ENCODE assay signal across 8 mouse cellular contexts in genomic region chr12:81485311-81485710, GRCm38 (mm10). TPM values are rescaled to one million over a fixed set of nuclear protein-coding genes. Genes with fewer than 3 reads are reported as not detected.
DNase-seq lines count a peak whose midpoint lies in the region; ATAC-seq and TF ChIP-seq lines count a peak whose summit lies in the region.

No protein-coding gene starts in this region.

- peak overlapping the region; percentile 94 for H3K4me3 ChIP-seq in heart, adult 2 months
- peak overlapping the region; percentile 72 for H3K4me3 ChIP-seq in embryonic fibroblast, embryonic 13.5 days (ENCODE audit: insufficient read depth, low read length)
- H3K4me3 ChIP-seq in limb, embryonic 13.5 days = peak overlapping the region; percentile 67
- H3K4me3 ChIP-seq in stomach, embryonic 16.5 days (replicated peaks; ENCODE audit: low read length) = peak overlapping the region; percentile 73

- WGBS in heart, adult 2 months = 53% methylated on average over 6 of the region's 6 CpGs
- WGBS in limb, embryonic 13.5 days = 48% methylated on average over 6 of the region's 6 CpGs
- 41% methylated on average over 6 of the region's 6 CpGs for WGBS in stomach, embryonic 16.5 days

- no peaks in the 10 kb centered on the region for H3K36me3 ChIP-seq in heart, adult 2 months (ENCODE audit: control insufficient read depth, insufficient read depth, low read length)
- no peaks in the 10 kb centered on the region for H3K36me3 ChIP-seq in limb, embryonic 13.5 days
- no peaks in the 10 kb centered on the region for H3K36me3 ChIP-seq in stomach, embryonic 16.5 days (ENCODE audit: control insufficient read depth, insufficient read depth, low read length)

- TF ChIP-seq CTCF in heart, adult 2 months (IDR thresholded peaks at IDR 0.05) = no peak
- no peak for TF ChIP-seq CTCF in embryonic fibroblast, embryonic 13.5 days (IDR thresholded peaks at IDR 0.05; ENCODE audit: borderline replicate concordance, insufficient read depth, low read length)

- H3K27ac ChIP-seq in heart, adult 2 months = peak overlapping the region; percentile 96
- no peak overlapping the region for H3K27ac ChIP-seq in embryonic fibroblast, embryonic 13.5 days (ENCODE audit: insufficient read depth, low read length)
- H3K27ac ChIP-seq in limb, embryonic 13.5 days = peak overlapping the region; percentile 92; the same call in 1 of the 2 replicates
- H3K27ac ChIP-seq in stomach, embryonic 16.5 days (ENCODE audit: low read length) = peak overlapping the region; percentile 97

- no peak for TF ChIP-seq EP300 in heart, adult 2 months (IDR thresholded peaks at IDR 0.05; ENCODE audit: insufficient read depth, low read depth, low read length)

- TF ChIP-seq POLR2A in heart, adult 2 months (IDR thresholded peaks at IDR 0.05; ENCODE audit: insufficient read depth, low read depth, low read length) = no peak
- TF ChIP-seq POLR2A in embryonic fibroblast, embryonic 13.5 days (IDR thresholded peaks at IDR 0.05; ENCODE audit: low read depth, low read length) = no peak

- H3K9me3 ChIP-seq in limb, embryonic 13.5 days = no peaks in the 10 kb centered on the region
- H3K9me3 ChIP-seq in stomach, embryonic 16.5 days (replicated peaks; ENCODE audit: control insufficient read depth, low read length) = no peaks in the 10 kb centered on the region

- no peak for ATAC-seq in limb, embryonic 13.5 days (ENCODE audit: low FRiP score, low read depth)
- ATAC-seq in stomach, embryonic 16.5 days (ENCODE audit: insufficient read depth, low FRiP score) = no peak
- ATAC-seq in CD4-positive, CD25-positive, alpha-beta regulatory T cell, adult 4 months = no peak

- H3K4me2 ChIP-seq in limb, embryonic 13.5 days (replicated peaks) = peak overlapping the region; percentile 66
- H3K4me2 ChIP-seq in stomach, embryonic 16.5 days (ENCODE audit: low read depth, low read length) = peak overlapping the region; percentile 67

- H3K79me2 ChIP-seq in heart, adult 2 months (replicated peaks; ENCODE audit: control insufficient read depth, insufficient read depth, low read length) = peaks cover 3% of the 10 kb centered on the region

- no peaks in the 10 kb centered on the region for H3K4me1 ChIP-seq in heart, adult 2 months (ENCODE audit: control insufficient read depth, insufficient read depth, low read length)
- H3K4me1 ChIP-seq in embryonic fibroblast, embryonic 13.5 days (ENCODE audit: control insufficient read depth, insufficient read depth, low read length) = no peaks in the 10 kb centered on the region
- H3K4me1 ChIP-seq in limb, embryonic 13.5 days = 0 out of 2 replicates have a peak, but pooled peaks cover 3% of the 10 kb centered on the region
- no peaks in the 10 kb centered on the region for H3K4me1 ChIP-seq in stomach, embryonic 16.5 days (ENCODE audit: control insufficient read depth, insufficient read depth, low read length)

- no peak overlapping the region for H3K9ac ChIP-seq in heart, adult 2 months (ENCODE audit: low read depth, low read length)
- no peak overlapping the region; the same call in 1 of the 2 replicates for H3K9ac ChIP-seq in limb, embryonic 13.5 days
- H3K9ac ChIP-seq in stomach, embryonic 16.5 days (ENCODE audit: low read length) = peak overlapping the region; percentile 83

- peak in 1 of 2 experiments; percentile 21 for DNase-seq in heart, adult 2 months
- DNase-seq in heart, postnatal 25 days (ENCODE audit: low spot score) = no peak
- DNase-seq in CD4-positive helper T cell, adult 2 months (ENCODE audit: low read depth, low spot score) = peak; percentile 3
- no peak for DNase-seq in adipocyte (ENCODE audit: low spot score)

- H3K27me3 ChIP-seq in heart, adult 2 months (ENCODE audit: control insufficient read depth, insufficient read depth, low read length) = no peaks in the 10 kb centered on the region
- H3K27me3 ChIP-seq in limb, embryonic 13.5 days = no peaks in the 10 kb centered on the region
- no peaks in the 10 kb centered on the region for H3K27me3 ChIP-seq in stomach, embryonic 16.5 days (ENCODE audit: control insufficient read depth, insufficient read depth, low read length)

- intact Hi-C loops in heart, adult 2 months (cut with DNase I) = loop anchor here (5.0 to 10.0 kb wide), 2 partner anchors 112 to 631 kb away; partner anchors contain the start of gene Med6
- intact Hi-C loops in heart, postnatal 25 days (cut with DNase I) = loop anchor here (5.0 kb wide), 2 partner anchors 47 to 107 kb away; partner anchors contain the start of genes Gm20498 and Synj2bp

RNA-seq across cellular contexts. Expression of gene Cox16, which starts 0.4 kb away (rescaled TPM):
- total RNA-seq in heart, adult 2 months (2021) = 10 to 100 TPM; 58.8 to 66.8 TPM
- 56.6 and 78.9 TPM in 2 replicates for polyA plus RNA-seq in heart, adult 2 months (2012; rRNA removed)
- total RNA-seq in heart, postnatal 25 days (2021) = 10 to 100 TPM; 57.0 to 61.5 TPM
- 61.4 and 68.8 TPM in 2 replicates for polyA plus RNA-seq in embryonic fibroblast, embryonic 13.5 days (2011; ENCODE audit: insufficient read length, low read depth, missing spikeins)
- 132 and 138 TPM in 2 replicates for polyA plus RNA-seq in limb, embryonic 13.5 days (2015; fragmentation: Nextera tagmentation; extraction: Ambion mirVana)
- polyA plus RNA-seq in stomach, embryonic 16.5 days (2015; fragmentation: Nextera tagmentation; extraction: Ambion mirVana) = 132 and 153 TPM in 2 replicates
- 100 to 1,000 TPM; 146 to 168 TPM for polyA plus RNA-seq in CD4-positive, CD25-positive, alpha-beta regulatory T cell, adult 4 months (2017; shearing (Covaris generic))

RNA-seq across cellular contexts. Expression of gene Gm20498, which starts 47.4 kb away (rescaled TPM):
- total RNA-seq in heart, adult 2 months (2021) = 10 to 100 TPM; 44.2 to 48.8 TPM
- 12.1 and 18.3 TPM in 2 replicates for polyA plus RNA-seq in heart, adult 2 months (2012; rRNA removed)
- 10 to 100 TPM; 42.3 to 46.7 TPM for total RNA-seq in heart, postnatal 25 days (2021)
- 11.9 and 12.7 TPM in 2 replicates for polyA plus RNA-seq in embryonic fibroblast, embryonic 13.5 days (2011; ENCODE audit: insufficient read length, low read depth, missing spikeins)
- polyA plus RNA-seq in limb, embryonic 13.5 days (2015; fragmentation: Nextera tagmentation; extraction: Ambion mirVana) = 28.0 and 31.4 TPM in 2 replicates
- polyA plus RNA-seq in stomach, embryonic 16.5 days (2015; fragmentation: Nextera tagmentation; extraction: Ambion mirVana) = 25.4 and 27.8 TPM in 2 replicates
- polyA plus RNA-seq in CD4-positive, CD25-positive, alpha-beta regulatory T cell, adult 4 months (2017; shearing (Covaris generic)) = 10 to 100 TPM in 1 of 2 experiments, 1 to 10 TPM in 1; 8.0 to 10.4 TPM

RNA-seq across cellular contexts. Expression of gene Synj2bp, which starts 47.4 kb away (rescaled TPM):
- 10 to 100 TPM; 39.5 to 41.7 TPM for total RNA-seq in heart, adult 2 months (2021)
- 35.9 and 66.7 TPM in 2 replicates for polyA plus RNA-seq in heart, adult 2 months (2012; rRNA removed)
- total RNA-seq in heart, postnatal 25 days (2021) = 10 to 100 TPM; 42.5 to 43.6 TPM
- 35.7 and 38.6 TPM in 2 replicates for polyA plus RNA-seq in embryonic fibroblast, embryonic 13.5 days (2011; ENCODE audit: insufficient read length, low read depth, missing spikeins)
- polyA plus RNA-seq in limb, embryonic 13.5 days (2015; fragmentation: Nextera tagmentation; extraction: Ambion mirVana) = 35.8 and 41.5 TPM in 2 replicates
- polyA plus RNA-seq in stomach, embryonic 16.5 days (2015; fragmentation: Nextera tagmentation; extraction: Ambion mirVana) = 36.8 and 37.0 TPM in 2 replicates
- 10 to 100 TPM; 65.3 to 72.5 TPM for polyA plus RNA-seq in CD4-positive, CD25-positive, alpha-beta regulatory T cell, adult 4 months (2017; shearing (Covaris generic))
